Mouse (Mus musculus): Measurements from ENCODE around the gene Commd4. TPM values are rescaled to one million over a fixed set of nuclear protein-coding genes. Genes with fewer than 3 reads are reported as not detected.
A peak's percentile ranks its signal among the peaks of the same experiment; 100 is the strongest.

The Commd4 gene
- polyA plus RNA-seq, 1 experiment = 52.4 TPM

- Histone ChIP-seq H3K4me1 (ENCODE audit: control insufficient read depth, insufficient read depth, low read length) (no peaks in the 10 kb centered on the region), H3K4me3 (ENCODE audit: insufficient read depth, low read length) (no peak overlapping the region), H3K27ac (ENCODE audit: insufficient read depth, low read length) (no peak overlapping the region)
- TF ChIP-seq CTCF (IDR thresholded peaks at IDR 0.05; ENCODE audit: borderline replicate concordance, insufficient read depth, low read length) (no peak), POLR2A (IDR thresholded peaks at IDR 0.05; ENCODE audit: low read depth, low read length) (no peak)
Observed at GRCm38 (mm10) chr9:57144830-57145229, 13.3 kb downstream of the Commd4 start.

GRCm38 (mm10) chr9:57143212-57143611, 14.9 kb downstream of the Commd4 start:
- Histone ChIP-seq H3K4me1 (ENCODE audit: control insufficient read depth, insufficient read depth, low read length) (no peaks in the 10 kb centered on the region), H3K4me3 (ENCODE audit: insufficient read depth, low read length) (no peak overlapping the region), H3K27ac (ENCODE audit: insufficient read depth, low read length) (no peak overlapping the region)
- no peak for TF ChIP-seq CTCF (IDR thresholded peaks at IDR 0.05; ENCODE audit: borderline replicate concordance, insufficient read depth, low read length)
- TF ChIP-seq POLR2A (IDR thresholded peaks at IDR 0.05; ENCODE audit: low read depth, low read length) = no peak

- H3K4me1 ChIP-seq (ENCODE audit: control insufficient read depth, insufficient read depth, low read length) = no peaks in the 10 kb centered on the region
- no peak overlapping the region for H3K27ac ChIP-seq (ENCODE audit: insufficient read depth, low read length)
- no peak overlapping the region for H3K4me3 ChIP-seq (ENCODE audit: insufficient read depth, low read length)
- TF ChIP-seq CTCF (IDR thresholded peaks at IDR 0.05; ENCODE audit: borderline replicate concordance, insufficient read depth, low read length) = no peak
- TF ChIP-seq POLR2A (IDR thresholded peaks at IDR 0.05; ENCODE audit: low read depth, low read length) = no peak
Observed at GRCm38 (mm10) chr9:57141417-57142353, 16.4 kb downstream of the Commd4 start.

GRCm38 (mm10) chr9:57139571-57139970, 18.6 kb downstream of the Commd4 start:
- no peak overlapping the region for H3K4me3 ChIP-seq (ENCODE audit: insufficient read depth, low read length)
- TF ChIP-seq CTCF (IDR thresholded peaks at IDR 0.05; ENCODE audit: borderline replicate concordance, insufficient read depth, low read length) (no peak), POLR2A (IDR thresholded peaks at IDR 0.05; ENCODE audit: low read depth, low read length) (no peak)
- no peak overlapping the region for H3K27ac ChIP-seq (ENCODE audit: insufficient read depth, low read length)
- no peaks in the 10 kb centered on the region for H3K4me1 ChIP-seq (ENCODE audit: control insufficient read depth, insufficient read depth, low read length)

- Histone ChIP-seq H3K27ac (ENCODE audit: insufficient read depth, low read length) (no peak overlapping the region), H3K4me1 (ENCODE audit: control insufficient read depth, insufficient read depth, low read length) (no peaks in the 10 kb centered on the region), H3K4me3 (ENCODE audit: insufficient read depth, low read length) (no peak overlapping the region)
- TF ChIP-seq POLR2A (IDR thresholded peaks at IDR 0.05; ENCODE audit: low read depth, low read length) = no peak
- TF ChIP-seq CTCF (IDR thresholded peaks at IDR 0.05; ENCODE audit: borderline replicate concordance, insufficient read depth, low read length) = no peak
Observed at GRCm38 (mm10) chr9:57139110-57139509, 19.0 kb downstream of the Commd4 start.

GRCm38 (mm10) chr9:57138507-57138906, 19.6 kb downstream of the Commd4 start:
- no peak for TF ChIP-seq CTCF (IDR thresholded peaks at IDR 0.05; ENCODE audit: borderline replicate concordance, insufficient read depth, low read length)
- no peak for TF ChIP-seq POLR2A (IDR thresholded peaks at IDR 0.05; ENCODE audit: low read depth, low read length)
- Histone ChIP-seq H3K27ac (ENCODE audit: insufficient read depth, low read length) (no peak overlapping the region), H3K4me3 (ENCODE audit: insufficient read depth, low read length) (no peak overlapping the region), H3K4me1 (ENCODE audit: control insufficient read depth, insufficient read depth, low read length) (no peaks in the 10 kb centered on the region)

- TF ChIP-seq POLR2A (IDR thresholded peaks at IDR 0.05; ENCODE audit: low read depth, low read length) (no peak), CTCF (IDR thresholded peaks at IDR 0.05; ENCODE audit: borderline replicate concordance, insufficient read depth, low read length) (no peak)
- Histone ChIP-seq H3K4me1 (ENCODE audit: control insufficient read depth, insufficient read depth, low read length) (no peaks in the 10 kb centered on the region), H3K4me3 (ENCODE audit: insufficient read depth, low read length) (no peak overlapping the region), H3K27ac (ENCODE audit: insufficient read depth, low read length) (no peak overlapping the region)
Observed at GRCm38 (mm10) chr9:57137777-57138176, 20.4 kb downstream of the Commd4 start.

- H3K4me3 ChIP-seq (ENCODE audit: insufficient read depth, low read length) = no peak overlapping the region
- H3K4me1 ChIP-seq (ENCODE audit: control insufficient read depth, insufficient read depth, low read length) = no peaks in the 10 kb centered on the region
- no peak overlapping the region for H3K27ac ChIP-seq (ENCODE audit: insufficient read depth, low read length)
- TF ChIP-seq POLR2A (IDR thresholded peaks at IDR 0.05; ENCODE audit: low read depth, low read length) (no peak), CTCF (IDR thresholded peaks at IDR 0.05; ENCODE audit: borderline replicate concordance, insufficient read depth, low read length) (no peak)
Observed at GRCm38 (mm10) chr9:57137246-57137645, 20.9 kb downstream of the Commd4 start.

- Histone ChIP-seq H3K27ac (ENCODE audit: insufficient read depth, low read length) (peak within 1 kb of the TSS; percentile 68), H3K4me1 (ENCODE audit: control insufficient read depth, insufficient read depth, low read length) (peaks cover 2% of the 10 kb centered on the region; the same call in 1 of the 2 replicates), H3K4me3 (ENCODE audit: insufficient read depth, low read length) (peak within 1 kb of the TSS; percentile 67)
- TF ChIP-seq CTCF (IDR thresholded peaks at IDR 0.05; ENCODE audit: borderline replicate concordance, insufficient read depth, low read length) = peak; percentile 53; the same call in 1 of the 2 replicates
- peak; percentile 87 for TF ChIP-seq POLR2A (IDR thresholded peaks at IDR 0.05; ENCODE audit: low read depth, low read length)
Observed at GRCm38 (mm10) chr9:57130577-57131433, 27.3 kb downstream of the Commd4 start, which contains the start of gene Man2c1. Man2c1 (plus strand) TSS chr9:57130690.

Measured in embryonic fibroblast, embryonic 13.5 days (primary cell).